9 mouse cellular contexts compared by ENCODE assay signal in the genomic region with DNA sequence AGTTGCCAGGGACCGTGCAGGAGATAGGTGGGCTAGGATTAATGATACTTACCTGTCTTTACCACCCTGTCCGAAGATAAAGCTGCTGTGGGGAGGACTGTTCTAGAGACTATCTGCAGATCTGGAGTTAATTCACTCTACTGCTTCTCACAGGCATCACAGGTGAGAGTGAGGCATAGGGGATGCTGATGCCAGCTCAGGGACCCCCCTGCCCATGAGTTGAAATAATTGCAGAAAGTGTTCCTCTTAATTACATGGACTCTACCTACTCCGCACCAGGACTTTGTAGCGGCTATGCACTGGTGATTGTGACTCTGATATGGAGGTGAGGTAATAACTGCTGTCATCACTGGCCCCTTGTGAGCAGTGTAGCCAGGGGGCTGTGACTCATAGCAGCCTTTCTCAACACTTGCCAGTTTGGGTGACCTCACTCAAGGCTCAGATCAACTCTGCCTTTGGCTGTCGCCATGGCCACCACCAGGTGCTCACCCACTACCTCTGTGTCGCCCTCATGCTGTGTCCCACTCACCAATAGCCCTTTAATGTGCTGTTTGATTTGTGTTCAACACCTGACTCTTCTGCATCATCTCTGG.
DNase-seq lines count a peak whose midpoint lies in the region; ATAC-seq and TF ChIP-seq lines count a peak whose summit lies in the region.
"Had no signal": no experiment of that assay in that cellular context is flagged by ENCODE, and none has a peak within 500 bp of the region (broad histone marks: within the 10 kb centered on the region; RNA-seq: fewer than 3 reads in every experiment).

No protein-coding gene starts in this region.

- H3K9me3 ChIP-seq in hindbrain, embryonic 12.5 days (replicated peaks): no peaks in the 10 kb centered on the region
- no peaks in the 10 kb centered on the region for H3K9me3 ChIP-seq in hindbrain, embryonic 10.5 days
- H3K9me3 ChIP-seq in intestine, postnatal 0 days (ENCODE audit: control insufficient read depth): no peaks in the 10 kb centered on the region
- no peaks in the 10 kb centered on the region for H3K9me3 ChIP-seq in liver, embryonic 12.5 days (replicated peaks)
- H3K9me3 ChIP-seq: liver, embryonic 15.5 days had no signal

- no peak overlapping the region for H3K4me2 ChIP-seq in hindbrain, embryonic 12.5 days (replicated peaks)
- H3K4me2 ChIP-seq in intestine, postnatal 0 days (replicated peaks; ENCODE audit: low read depth): no peak overlapping the region
- no peak overlapping the region for H3K4me2 ChIP-seq in liver, embryonic 12.5 days
- H3K4me2 ChIP-seq: liver, embryonic 15.5 days had no signal

- no peaks in the 10 kb centered on the region for H3K36me3 ChIP-seq in hindbrain, embryonic 12.5 days
- H3K36me3 ChIP-seq in hindbrain, embryonic 10.5 days: no peaks in the 10 kb centered on the region
- H3K36me3 ChIP-seq in intestine, postnatal 0 days (ENCODE audit: control insufficient read depth, insufficient read depth): no peaks in the 10 kb centered on the region
- H3K36me3 ChIP-seq in liver, embryonic 12.5 days: no peaks in the 10 kb centered on the region
- H3K36me3 ChIP-seq: liver, embryonic 15.5 days had no signal

- no peak overlapping the region for H3K27ac ChIP-seq in hindbrain, embryonic 12.5 days
- H3K27ac ChIP-seq in hindbrain, embryonic 10.5 days: no peak overlapping the region
- H3K27ac ChIP-seq in intestine, postnatal 0 days (ENCODE audit: low read depth, low read length): no peak overlapping the region
- no peak overlapping the region for H3K27ac ChIP-seq in liver, embryonic 12.5 days
- H3K27ac ChIP-seq: liver, embryonic 15.5 days had no signal

- TF ChIP-seq CTCF in intestine, postnatal 0 days (IDR thresholded peaks at IDR 0.05; ENCODE audit: low read depth): no peak

- H3K9ac ChIP-seq in hindbrain, embryonic 12.5 days: no peak overlapping the region
- no peak overlapping the region for H3K9ac ChIP-seq in intestine, postnatal 0 days (ENCODE audit: low read depth, low read length)
- H3K9ac ChIP-seq in liver, embryonic 12.5 days: no peak overlapping the region
- H3K9ac ChIP-seq: liver, embryonic 15.5 days had no signal

- peak; percentile 26; the same call in 1 of the 2 replicates for ATAC-seq in hindbrain, embryonic 12.5 days (ENCODE audit: low FRiP score)
- peak; percentile 63 for ATAC-seq in intestine, postnatal 0 days
- no peak for ATAC-seq in liver, embryonic 12.5 days

- DNase-seq in hindbrain, embryonic 10.5 days (ENCODE audit: low spot score): no peak
- peak; percentile 62 for DNase-seq in MN1 (ENCODE audit: low spot score)
- DNase-seq in adrenal gland, postnatal 25 days: peak; percentile 42
- no peak for DNase-seq in ovary, adult 18-20 months (ENCODE audit: low spot score)
- DNase-seq: embryo, embryonic 11 days had no signal

- 88% methylated on average over 6 of the region's 6 CpGs for WGBS in hindbrain, embryonic 12.5 days
- WGBS in hindbrain, embryonic 10.5 days: 84% methylated on average over 6 of the region's 6 CpGs
- 54% methylated on average over 6 of the region's 6 CpGs for WGBS in intestine, postnatal 0 days
- WGBS in liver, embryonic 12.5 days (ENCODE audit: insufficient replicate concordance): 70% methylated on average over 6 of the region's 6 CpGs

- H3K27me3 ChIP-seq in hindbrain, embryonic 12.5 days: no peaks in the 10 kb centered on the region
- H3K27me3 ChIP-seq in hindbrain, embryonic 10.5 days (ENCODE audit: insufficient read depth, poor library complexity, severe bottlenecking): no peaks in the 10 kb centered on the region
- no peaks in the 10 kb centered on the region for H3K27me3 ChIP-seq in intestine, postnatal 0 days (replicated peaks; ENCODE audit: control insufficient read depth, insufficient read depth, low read length)
- no peaks in the 10 kb centered on the region for H3K27me3 ChIP-seq in liver, embryonic 12.5 days (replicated peaks)
- H3K27me3 ChIP-seq: liver, embryonic 15.5 days had no signal

- H3K4me3 ChIP-seq in hindbrain, embryonic 12.5 days: no peak overlapping the region
- H3K4me3 ChIP-seq in hindbrain, embryonic 10.5 days: no peak overlapping the region
- no peak overlapping the region for H3K4me3 ChIP-seq in intestine, postnatal 0 days (ENCODE audit: low read depth, low read length)
- no peak overlapping the region for H3K4me3 ChIP-seq in liver, embryonic 12.5 days
- H3K4me3 ChIP-seq: liver, embryonic 15.5 days had no signal

- peaks cover 15% of the 10 kb centered on the region for H3K4me1 ChIP-seq in hindbrain, embryonic 12.5 days
- H3K4me1 ChIP-seq in hindbrain, embryonic 10.5 days (replicated peaks): peaks cover 28% of the 10 kb centered on the region
- H3K4me1 ChIP-seq in intestine, postnatal 0 days (replicated peaks; ENCODE audit: control insufficient read depth, insufficient read depth, low read length): no peaks in the 10 kb centered on the region
- H3K4me1 ChIP-seq in liver, embryonic 12.5 days: 0 out of 2 replicates have a peak, but pooled peaks cover under 1% of the 10 kb centered on the region
- H3K4me1 ChIP-seq: liver, embryonic 15.5 days had no signal

Comparison
In these comparisons a context has a peak if more than half of its experiments do, and no peak if none do; other contexts are left out.
1. DNase-seq: peak in MN1 (single experiment) and adrenal gland, postnatal 25 days (single experiment); none in hindbrain, embryonic 10.5 days (single experiment) and ovary, adult 18-20 months (single experiment).